Mouse (Mus musculus) lung, postnatal 0 days (tissue): ENCODE measurements around the gene Ciapin1.

Experiments
- CTCF ChIP-seq: IDR thresholded peaks from 2 replicates; pipeline ENCODE4 v1.5.1; 2016; ENCODE audit warnings: antibody characterized with exemption, mild to moderate bottlenecking
- EP300 ChIP-seq: IDR thresholded peaks from 2 replicates; pipeline ENCODE4 v1.6.1; 2016; ENCODE audit warnings: antibody characterized with exemption, mild to moderate bottlenecking, control low read depth

DNA sequence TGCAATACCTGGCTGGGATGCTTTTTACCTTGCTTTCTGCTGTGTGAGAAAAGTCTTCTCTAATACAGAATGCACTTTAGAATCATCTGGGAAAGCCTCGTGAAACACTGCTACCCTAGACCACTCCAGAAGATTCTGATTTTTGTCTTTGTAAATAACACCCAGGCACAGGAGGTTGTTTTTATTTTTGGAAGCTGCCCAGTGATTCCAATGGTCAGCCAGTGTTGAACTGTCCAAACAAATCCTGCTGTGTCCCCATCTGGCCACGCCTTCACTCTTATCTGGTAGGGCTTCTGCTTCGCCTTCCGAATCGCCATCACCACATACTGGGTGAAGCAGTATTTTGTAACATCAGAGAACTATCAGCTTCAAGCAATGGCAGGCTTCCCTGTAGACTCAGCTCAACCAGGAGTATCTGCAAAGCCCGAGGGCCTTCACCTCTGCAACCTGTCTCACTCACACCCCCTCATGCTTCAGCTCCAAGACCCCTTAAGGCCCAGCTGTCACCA is 18.4 kb downstream of the Ciapin1 start:
- TF ChIP-seq CTCF (no peak), EP300 (no peak)
